ENCODE assay signal across 19 mouse cellular contexts in genomic region chr13:11763925-11764324, GRCm38 (mm10).
"Had no signal": no experiment of that assay in that cellular context is flagged by ENCODE, and none has a peak within 500 bp of the region (broad histone marks: within the 10 kb centered on the region; RNA-seq: fewer than 3 reads in every experiment).

No protein-coding gene starts in this region.

- H3K9me3 ChIP-seq: limb, embryonic 12.5 days; liver, embryonic 13.5 days; lung, embryonic 15.5 days; midbrain, embryonic 15.5 days; neural tube, embryonic 12.5 days had no signal

- H3K4me1 ChIP-seq: limb, embryonic 12.5 days; liver, embryonic 13.5 days; lung, embryonic 15.5 days; megakaryocyte, embryonic 14.5 days; midbrain, embryonic 15.5 days; neural tube, embryonic 12.5 days had no signal

- H3K36me3 ChIP-seq: limb, embryonic 12.5 days; liver, embryonic 13.5 days; lung, embryonic 15.5 days; midbrain, embryonic 15.5 days; neural tube, embryonic 12.5 days had no signal

- H3K9ac ChIP-seq: limb, embryonic 12.5 days; liver, embryonic 13.5 days; liver, postnatal 0 days; lung, embryonic 15.5 days; midbrain, embryonic 15.5 days; neural tube, embryonic 12.5 days had no signal

- ATAC-seq: inflammation-experienced regulatory T-cells, adult 6 months; liver, postnatal 0 days had no signal

- H3K27me3 ChIP-seq: limb, embryonic 12.5 days; liver, embryonic 13.5 days; lung, embryonic 15.5 days; megakaryocyte, embryonic 14.5 days; midbrain, embryonic 15.5 days; neural tube, embryonic 12.5 days had no signal

- H3K4me2 ChIP-seq: limb, embryonic 12.5 days; liver, embryonic 13.5 days; lung, embryonic 15.5 days; midbrain, embryonic 11.5 days; midbrain, embryonic 15.5 days; neural tube, embryonic 12.5 days had no signal

- H3K27ac ChIP-seq: kidney, postnatal 0 days; limb, embryonic 12.5 days; liver, embryonic 13.5 days; lung, embryonic 15.5 days; macrophage; midbrain, embryonic 15.5 days; neural tube, embryonic 12.5 days; stomach, postnatal 0 days had no signal

- DNase-seq: kidney, adult 11 months; kidney, postnatal 4 days; liver; liver, embryonic 13.5 days; liver, postnatal 0 days; lung, postnatal 14 days; right cerebral cortex, postnatal 25 days; thymus, adult 18-20 months; thymus, postnatal 14 days had no signal

- H3K4me3 ChIP-seq: limb, embryonic 12.5 days; liver, embryonic 13.5 days; lung, embryonic 15.5 days; megakaryocyte, embryonic 14.5 days; midbrain, embryonic 15.5 days; neural tube, embryonic 12.5 days had no signal
